Mouse (Mus musculus) limb, embryonic 15.5 days (tissue): ENCODE measurements around the gene 2210408I21Rik. TPM values are rescaled to one million over a fixed set of nuclear protein-coding genes. Genes with fewer than 3 reads are reported as not detected.

Experiments used
- ATAC-seq: fragments of 200-750 bp; cut with Nextera tagmentation; 2 replicates; pipeline ENCODE4 v1.8.0; 2017; ENCODE audit warnings: low read depth, moderate TSS enrichment; ENCODE audit not compliant: insufficient number of reproducible peaks, low FRiP score, low TSS enrichment
- H3K27ac ChIP-seq: fragments of 300-500 bp; sonication (generic); 2 replicates; pipeline ENCODE4 v1.5.1; 2015; ENCODE audit warnings: moderate library complexity, mild to moderate bottlenecking, inconsistent platforms
- H3K27me3 ChIP-seq: fragments of 300-500 bp; sonication (generic); 2 replicates; pipeline ENCODE4 v1.6.1; 2015; ENCODE audit warnings: inconsistent platforms
- H3K36me3 ChIP-seq: fragments of 300-500 bp; sonication (generic); 2 replicates; pipeline ENCODE4 v1.6.1; 2015; ENCODE audit warnings: inconsistent platforms
- H3K4me1 ChIP-seq: fragments of 300-500 bp; sonication (generic); 2 replicates; pipeline ENCODE4 v1.6.1; 2015; ENCODE audit warnings: inconsistent platforms
- H3K4me2 ChIP-seq: fragments of 300-500 bp; sonication (generic); 2 replicates; pipeline ENCODE4 v1.6.1; 2015; ENCODE audit warnings: mild to moderate bottlenecking, inconsistent platforms
- H3K4me3 ChIP-seq: fragments of 300-500 bp; sonication (generic); 2 replicates; pipeline ENCODE4 v1.5.1; 2015; ENCODE audit warnings: mild to moderate bottlenecking, inconsistent platforms
- H3K9ac ChIP-seq: fragments of 300-500 bp; sonication (generic); 2 replicates; pipeline ENCODE4 v1.6.1; 2015; ENCODE audit warnings: inconsistent platforms
- H3K9me3 ChIP-seq: fragments of 300-500 bp; sonication (generic); 2 replicates; pipeline ENCODE4 v1.6.1; 2016; ENCODE audit warnings: inconsistent platforms
- WGBS: fragments of 180-500 bp; shearing (Covaris S2); methylation state at CpG from one replicate; pipeline ENCODE4 v1.1.7; 2015; 5-methylcytosine and 5-hydroxymethylcytosine counted together
- polyA plus RNA-seq: library from polyadenylated mRNA; unstranded; fragments of >200 nt; fragmentation: Nextera tagmentation; extraction: Ambion mirVana; gene quantifications from 2 replicates; pipeline ENCODE4 v1.2.1, GENCODE M21; 2015

The 2210408I21Rik gene
- polyA plus RNA-seq, 1 experiment from 2014 or later, result 9.8 TPM

DNA sequence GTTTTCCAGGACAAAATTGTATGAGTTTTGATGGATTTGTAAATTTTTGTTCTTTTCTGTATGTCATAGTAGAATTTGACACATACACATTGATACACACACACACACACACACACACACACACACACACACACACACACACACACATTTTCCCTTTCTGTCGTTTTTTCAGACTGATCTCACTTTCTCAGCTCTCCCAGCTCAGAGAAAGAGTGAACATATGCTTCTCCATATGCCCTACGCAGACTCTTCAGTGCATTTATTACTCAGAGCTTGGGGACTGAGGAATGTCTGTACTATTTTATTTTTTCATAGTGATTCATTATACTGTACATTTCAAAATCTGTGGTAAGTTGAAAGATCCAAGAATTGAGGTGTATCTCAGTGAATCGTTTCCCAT, 160.2 kb downstream of the 2210408I21Rik start:
- ATAC-seq, result no peak
- H3K27me3 ChIP-seq, result no peaks in the 10 kb centered on the region
- no peak overlapping the region for H3K4me2 ChIP-seq
- 61% methylated on average over 3 of the region's 3 CpGs for WGBS
- no peaks in the 10 kb centered on the region for H3K36me3 ChIP-seq
- H3K4me3 ChIP-seq, result no peak overlapping the region
- H3K9me3 ChIP-seq, result no peaks in the 10 kb centered on the region
- no peak overlapping the region for H3K9ac ChIP-seq
- no peak overlapping the region for H3K27ac ChIP-seq
- H3K4me1 ChIP-seq, result no peaks in the 10 kb centered on the region

DNA sequence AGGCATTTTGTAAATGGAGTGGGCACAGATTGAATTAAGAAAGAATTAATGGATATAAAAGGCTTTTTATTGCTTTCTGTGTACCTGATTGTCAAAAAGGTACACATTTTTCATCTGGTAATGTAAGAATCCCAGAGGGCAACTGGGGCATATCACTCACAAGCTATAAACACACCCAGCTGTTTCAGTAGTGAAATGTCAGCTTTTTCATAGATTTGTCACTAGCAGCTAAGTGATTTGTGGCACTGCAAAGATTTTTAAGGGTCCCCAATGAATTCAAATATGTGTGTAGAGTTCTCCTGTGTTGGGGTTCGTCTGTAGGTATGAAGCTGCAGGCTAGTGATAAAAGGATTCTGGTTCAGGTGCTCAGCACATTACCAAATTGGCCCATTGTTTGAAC, 188.8 kb downstream of the 2210408I21Rik start:
- H3K27me3 ChIP-seq, result no peaks in the 10 kb centered on the region
- 12% methylated on average over 1 of the region's 1 CpGs for WGBS
- no peak overlapping the region for H3K27ac ChIP-seq
- no peak overlapping the region for H3K4me2 ChIP-seq
- ATAC-seq, result no peak
- no peak overlapping the region for H3K4me3 ChIP-seq
- no peaks in the 10 kb centered on the region for H3K9me3 ChIP-seq
- no peaks in the 10 kb centered on the region for H3K36me3 ChIP-seq
- H3K4me1 ChIP-seq, result no peaks in the 10 kb centered on the region
- H3K9ac ChIP-seq, result no peak overlapping the region

DNA sequence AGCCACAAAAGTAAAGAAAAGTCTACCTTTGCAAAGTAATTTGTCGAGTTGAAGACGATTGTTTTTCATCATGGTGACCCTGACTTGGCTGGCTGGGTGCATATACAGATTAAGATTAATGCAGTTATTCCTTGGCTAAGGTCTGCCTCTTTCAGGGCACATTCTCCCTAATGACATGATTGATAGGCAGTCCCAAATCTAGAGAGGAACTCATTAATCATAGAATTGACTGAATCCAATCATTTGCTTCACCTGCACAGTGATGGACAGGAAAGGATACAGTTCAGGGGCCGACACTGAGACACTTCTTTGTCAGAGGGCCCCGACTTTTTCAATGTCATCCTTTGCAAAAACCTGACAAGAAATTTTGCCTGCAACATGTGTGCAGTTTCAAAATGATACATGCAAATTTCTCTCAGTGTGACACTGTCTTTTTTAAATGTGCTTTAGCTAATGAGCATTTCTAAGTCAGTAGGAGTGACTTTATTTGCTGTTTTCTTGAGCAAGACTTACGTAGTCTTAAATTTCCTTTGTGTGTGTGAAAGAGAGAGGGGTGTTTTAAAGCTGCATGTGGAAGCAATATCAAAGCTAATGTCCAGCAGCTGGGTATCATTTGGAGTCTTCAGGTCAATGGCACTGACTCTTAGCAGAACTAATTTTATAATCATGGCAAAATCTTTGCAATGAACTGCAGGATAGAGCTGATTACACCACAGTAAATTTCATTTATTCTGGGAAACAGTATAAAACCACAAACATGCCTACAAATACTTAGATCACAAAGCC, 191.0 kb downstream of the 2210408I21Rik start:
- H3K27ac ChIP-seq, result no peak overlapping the region
- H3K9me3 ChIP-seq, result no peaks in the 10 kb centered on the region
- H3K4me3 ChIP-seq, result no peak overlapping the region
- H3K4me2 ChIP-seq, result no peak overlapping the region
- H3K27me3 ChIP-seq, result no peaks in the 10 kb centered on the region
- ATAC-seq, result no peak
- H3K9ac ChIP-seq, result no peak overlapping the region
- H3K4me1 ChIP-seq, result no peaks in the 10 kb centered on the region
- no peaks in the 10 kb centered on the region for H3K36me3 ChIP-seq
- WGBS, result 48% methylated on average over 5 of the region's 5 CpGs

DNA sequence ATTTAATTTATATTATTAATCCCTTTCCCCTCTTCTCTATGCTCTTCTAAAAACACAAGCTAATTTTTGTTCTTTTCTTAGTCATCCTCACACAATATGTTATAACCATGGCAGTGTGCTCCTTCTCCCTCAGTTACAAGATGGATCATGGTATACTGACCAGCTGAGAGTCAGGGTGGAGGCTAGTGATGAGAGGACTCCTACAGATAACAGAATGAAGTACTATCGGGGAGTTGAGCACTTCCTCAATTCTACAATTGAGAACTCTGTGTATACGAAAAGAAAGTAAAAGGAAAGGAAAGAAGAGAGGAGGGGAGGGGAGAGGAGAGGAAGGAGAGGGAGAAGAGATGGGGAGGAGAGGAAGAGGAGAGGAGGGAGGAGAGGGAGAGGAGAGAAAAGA, 206.8 kb downstream of the 2210408I21Rik start:
- no peaks in the 10 kb centered on the region for H3K36me3 ChIP-seq
- no peak for ATAC-seq
- WGBS, result 82% methylated on average over 2 of the region's 2 CpGs
- H3K27me3 ChIP-seq, result no peaks in the 10 kb centered on the region
- no peak overlapping the region for H3K4me2 ChIP-seq
- no peak overlapping the region for H3K9ac ChIP-seq
- no peak overlapping the region for H3K27ac ChIP-seq
- H3K4me3 ChIP-seq, result no peak overlapping the region
- H3K9me3 ChIP-seq, result no peaks in the 10 kb centered on the region
- H3K4me1 ChIP-seq, result no peaks in the 10 kb centered on the region

DNA sequence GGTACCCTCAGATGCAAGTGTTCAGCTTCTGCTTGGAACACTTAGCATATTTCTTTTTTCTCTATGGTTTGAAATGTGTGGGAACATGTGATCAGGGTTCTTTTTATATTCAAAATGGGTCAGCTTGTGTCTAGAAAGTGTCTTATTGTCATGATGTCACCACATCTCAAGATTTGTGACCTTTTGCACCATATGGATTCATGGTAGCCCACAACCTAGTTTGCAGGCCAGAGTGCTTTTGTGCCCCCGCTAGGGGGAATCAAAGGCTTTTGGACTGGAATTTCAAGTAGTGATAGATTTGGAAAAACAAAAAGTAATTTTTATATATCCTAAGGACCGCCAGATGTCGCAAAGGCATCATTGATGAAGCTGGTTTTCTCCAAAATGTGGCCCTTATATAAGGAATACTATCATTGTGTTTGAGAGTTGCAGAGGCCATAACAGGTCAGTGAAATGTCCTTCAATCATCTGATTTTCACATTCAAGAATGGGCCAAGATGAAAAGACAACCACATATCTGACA, 250.2 kb downstream of the 2210408I21Rik start:
- Histone ChIP-seq H3K36me3 (no peaks in the 10 kb centered on the region), H3K9me3 (no peaks in the 10 kb centered on the region), H3K27ac (no peak overlapping the region), H3K4me1 (no peaks in the 10 kb centered on the region), H3K4me2 (no peak overlapping the region), H3K4me3 (no peak overlapping the region), H3K9ac (no peak overlapping the region), H3K27me3 (no peaks in the 10 kb centered on the region)
- ATAC-seq, result no peak
- 93% methylated on average over 3 of the region's 3 CpGs for WGBS

DNA sequence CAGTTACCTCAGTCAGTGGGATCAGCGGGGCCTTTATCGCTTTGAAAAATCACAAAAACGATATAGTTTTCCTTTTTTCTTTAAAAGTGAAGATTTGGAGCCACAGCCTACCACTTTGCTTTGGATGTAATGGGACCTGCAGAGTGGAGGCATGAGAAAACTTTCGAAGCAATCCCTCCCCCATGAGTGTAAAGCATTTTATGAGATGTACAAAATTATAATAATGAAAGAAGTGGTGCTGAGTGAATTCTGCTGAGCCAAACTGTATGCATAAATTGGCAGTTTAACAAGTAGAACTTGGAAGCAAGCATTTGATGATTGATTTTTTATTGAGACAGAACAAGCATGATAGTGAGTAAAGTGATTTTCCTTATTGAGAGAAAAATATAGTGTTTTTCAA, 250.7 kb downstream of the 2210408I21Rik start:
- 80% methylated on average over 4 of the region's 4 CpGs for WGBS
- Histone ChIP-seq H3K9ac (no peak overlapping the region), H3K27ac (no peak overlapping the region), H3K27me3 (no peaks in the 10 kb centered on the region), H3K4me1 (no peaks in the 10 kb centered on the region), H3K36me3 (no peaks in the 10 kb centered on the region), H3K4me2 (no peak overlapping the region), H3K9me3 (no peaks in the 10 kb centered on the region), H3K4me3 (no peak overlapping the region)
- no peak for ATAC-seq

DNA sequence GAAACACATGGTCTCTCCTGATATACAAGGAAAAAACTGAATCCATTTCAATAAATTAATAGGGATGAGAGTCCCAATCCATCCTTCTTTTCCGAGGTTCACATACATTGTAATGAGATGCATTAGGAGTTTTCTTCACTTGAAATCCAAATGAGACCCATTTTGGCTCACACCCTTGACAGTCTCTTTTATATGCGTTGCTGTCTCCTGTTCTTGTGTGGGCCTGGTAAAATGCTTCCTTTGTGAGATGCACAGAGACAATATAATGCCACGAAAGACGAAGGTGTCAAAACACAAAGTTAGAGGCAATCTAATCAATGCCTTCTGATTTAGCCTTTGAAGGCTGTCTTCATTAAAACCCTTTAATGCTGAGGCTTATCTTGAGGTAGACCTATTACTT, 252.8 kb downstream of the 2210408I21Rik start:
- H3K27ac ChIP-seq, result no peak overlapping the region
- no peaks in the 10 kb centered on the region for H3K36me3 ChIP-seq
- H3K4me1 ChIP-seq, result no peaks in the 10 kb centered on the region
- no peaks in the 10 kb centered on the region for H3K27me3 ChIP-seq
- no peak overlapping the region for H3K9ac ChIP-seq
- H3K4me2 ChIP-seq, result no peak overlapping the region
- no peaks in the 10 kb centered on the region for H3K9me3 ChIP-seq
- no peak overlapping the region for H3K4me3 ChIP-seq
- no peak for ATAC-seq
- 78% methylated on average over 4 of the region's 4 CpGs for WGBS

DNA sequence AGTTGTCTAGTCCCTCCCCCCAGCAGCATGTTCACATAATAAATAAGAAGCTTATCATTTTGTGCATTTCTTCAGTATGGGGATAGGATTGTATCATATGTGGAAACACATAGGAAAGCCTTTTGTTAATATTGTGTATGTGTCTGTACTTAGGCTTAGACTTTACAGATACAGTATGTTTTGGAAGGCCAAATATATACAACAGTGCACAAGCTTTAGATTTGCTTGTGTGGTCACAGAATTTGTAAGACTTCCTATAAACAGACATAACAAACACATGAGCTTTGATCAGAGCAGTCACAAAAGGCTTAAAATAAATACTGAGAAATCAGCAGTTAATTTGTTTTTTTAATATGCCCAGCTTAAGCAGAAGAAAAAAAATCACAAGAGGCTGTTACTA, 253.9 kb downstream of the 2210408I21Rik start:
- H3K4me2 ChIP-seq, result no peak overlapping the region
- ATAC-seq, result no peak
- H3K36me3 ChIP-seq, result no peaks in the 10 kb centered on the region
- H3K27me3 ChIP-seq, result no peaks in the 10 kb centered on the region
- no peak overlapping the region for H3K4me3 ChIP-seq
- no peaks in the 10 kb centered on the region for H3K9me3 ChIP-seq
- no peak overlapping the region for H3K9ac ChIP-seq
- no peaks in the 10 kb centered on the region for H3K4me1 ChIP-seq
- no peak overlapping the region for H3K27ac ChIP-seq

DNA sequence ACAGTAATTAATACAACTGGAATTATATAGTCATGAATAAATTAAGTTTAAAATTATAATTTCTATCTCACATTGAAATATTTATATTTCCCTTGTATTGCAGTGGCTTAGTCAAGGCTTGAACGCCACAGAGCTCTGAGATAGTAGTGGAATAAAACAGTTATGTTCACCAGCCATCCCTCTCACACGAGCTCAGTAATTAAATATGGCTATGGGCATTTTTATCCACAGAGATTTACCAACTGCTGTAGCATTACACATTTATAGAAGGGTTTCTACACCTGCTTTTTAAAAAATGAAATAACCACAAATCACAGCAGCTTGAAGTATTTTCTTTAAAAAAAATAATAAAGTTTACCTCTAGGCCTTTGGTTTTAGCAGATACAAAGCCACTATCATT, 261.0 kb downstream of the 2210408I21Rik start:
- Histone ChIP-seq H3K27ac (no peak overlapping the region), H3K27me3 (no peaks in the 10 kb centered on the region), H3K4me2 (no peak overlapping the region), H3K4me3 (no peak overlapping the region), H3K4me1 (no peaks in the 10 kb centered on the region), H3K9ac (no peak overlapping the region), H3K9me3 (no peaks in the 10 kb centered on the region), H3K36me3 (no peaks in the 10 kb centered on the region)
- ATAC-seq, result no peak
- 61% methylated on average over 2 of the region's 2 CpGs for WGBS

DNA sequence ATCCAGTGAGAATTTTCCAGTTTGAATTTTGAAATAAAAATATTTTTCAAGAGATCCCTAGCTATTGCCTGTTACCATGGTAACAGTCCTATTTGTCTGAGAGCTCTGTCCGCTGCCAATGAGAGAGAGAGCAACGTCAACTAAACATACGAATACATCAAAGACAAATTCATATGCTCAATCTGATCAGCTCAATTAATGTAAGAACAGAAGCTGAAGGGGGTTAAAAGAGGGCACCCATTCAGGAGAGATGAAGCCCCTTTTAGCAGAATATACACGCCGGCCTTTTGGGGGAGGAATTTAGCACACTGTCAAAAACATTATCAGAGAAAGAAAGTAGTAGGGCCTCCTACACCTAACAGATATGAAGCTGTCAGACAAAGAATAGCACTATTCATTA, 261.6 kb downstream of the 2210408I21Rik start:
- WGBS, result 81% methylated on average over 5 of the region's 5 CpGs
- Histone ChIP-seq H3K4me1 (no peaks in the 10 kb centered on the region), H3K9ac (no peak overlapping the region), H3K4me3 (no peak overlapping the region), H3K27ac (no peak overlapping the region), H3K4me2 (no peak overlapping the region), H3K36me3 (no peaks in the 10 kb centered on the region), H3K27me3 (no peaks in the 10 kb centered on the region), H3K9me3 (no peaks in the 10 kb centered on the region)
- ATAC-seq, result no peak

DNA sequence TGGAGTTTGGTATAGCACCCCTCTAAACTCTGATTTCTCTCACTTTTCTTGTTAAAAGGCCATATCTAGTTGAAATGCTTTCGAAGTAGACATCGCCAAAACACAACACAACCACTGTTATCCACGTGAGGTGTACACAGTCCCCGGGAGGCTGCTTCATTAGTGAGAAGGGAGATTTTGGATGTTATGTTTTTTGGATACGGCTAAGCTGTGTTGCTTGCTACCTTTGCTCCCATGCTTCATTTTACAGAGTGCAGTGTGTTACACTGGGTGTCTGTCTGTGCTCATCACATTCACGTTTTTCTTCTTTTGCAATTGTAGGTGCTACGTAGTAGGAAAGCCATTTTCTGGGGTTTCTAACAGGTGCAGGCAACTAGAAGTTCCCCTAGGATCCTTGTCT, 262.3 kb downstream of the 2210408I21Rik start:
- Histone ChIP-seq H3K4me2 (no peak overlapping the region), H3K9me3 (no peaks in the 10 kb centered on the region), H3K27ac (no peak overlapping the region), H3K4me3 (no peak overlapping the region), H3K9ac (no peak overlapping the region), H3K36me3 (no peaks in the 10 kb centered on the region), H3K4me1 (no peaks in the 10 kb centered on the region), H3K27me3 (no peaks in the 10 kb centered on the region)
- ATAC-seq, result no peak
- 83% methylated on average over 7 of the region's 7 CpGs for WGBS

DNA sequence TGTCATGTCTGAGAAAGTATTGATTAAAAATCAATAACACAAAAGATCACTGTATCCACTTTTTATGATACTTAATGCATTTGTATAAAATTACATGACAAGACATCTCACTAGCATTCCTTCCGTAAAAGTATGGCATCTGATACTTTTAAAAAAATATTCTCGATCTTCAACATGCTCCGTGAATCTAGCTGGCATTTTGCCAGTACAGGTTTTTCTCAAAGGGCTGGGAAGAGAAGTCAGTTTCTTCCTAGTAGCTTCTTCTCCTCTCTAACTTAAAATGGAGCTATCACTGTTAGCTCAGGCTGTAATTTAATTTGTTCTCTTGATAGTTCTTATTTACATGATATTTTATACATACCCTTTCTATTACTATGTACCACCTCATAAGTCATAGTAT, 263.1 kb downstream of the 2210408I21Rik start:
- no peak overlapping the region for H3K9ac ChIP-seq
- H3K4me2 ChIP-seq, result no peak overlapping the region
- H3K27ac ChIP-seq, result no peak overlapping the region
- H3K4me3 ChIP-seq, result no peak overlapping the region
- no peaks in the 10 kb centered on the region for H3K27me3 ChIP-seq
- no peaks in the 10 kb centered on the region for H3K9me3 ChIP-seq
- WGBS, result 59% methylated on average over 3 of the region's 3 CpGs
- no peaks in the 10 kb centered on the region for H3K36me3 ChIP-seq
- ATAC-seq, result no peak
- H3K4me1 ChIP-seq, result no peaks in the 10 kb centered on the region

DNA sequence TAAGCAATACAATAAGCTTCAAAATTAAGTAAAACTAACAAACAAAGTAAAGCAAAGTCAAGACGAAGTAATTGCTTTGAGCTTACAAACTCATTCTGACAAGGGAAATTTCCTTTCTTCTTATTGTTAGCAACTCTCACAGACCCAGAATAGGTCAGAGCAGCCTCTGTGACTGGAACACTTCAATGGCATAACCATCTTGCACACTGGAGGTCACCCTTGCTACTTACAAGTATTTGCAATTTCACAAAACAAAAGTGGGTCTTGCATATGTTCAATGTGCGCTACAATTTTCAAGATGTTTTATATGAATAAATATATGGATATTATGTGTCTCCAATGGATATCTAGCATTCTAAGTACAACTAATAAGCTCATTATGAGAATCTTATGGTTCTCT, 265.4 kb downstream of the 2210408I21Rik start:
- H3K27me3 ChIP-seq, result no peaks in the 10 kb centered on the region

More for the DNA sequence above, 265.4 kb downstream of the 2210408I21Rik start:
- no peak overlapping the region for H3K4me3 ChIP-seq
- no peaks in the 10 kb centered on the region for H3K36me3 ChIP-seq
- no peaks in the 10 kb centered on the region for H3K9me3 ChIP-seq
- no peak for ATAC-seq
- no peak overlapping the region for H3K4me2 ChIP-seq
- H3K4me1 ChIP-seq, result no peaks in the 10 kb centered on the region
- H3K9ac ChIP-seq, result no peak overlapping the region
- H3K27ac ChIP-seq, result no peak overlapping the region
- WGBS, result 59% methylated on average over 2 of the region's 2 CpGs
